In the genomic region with DNA sequence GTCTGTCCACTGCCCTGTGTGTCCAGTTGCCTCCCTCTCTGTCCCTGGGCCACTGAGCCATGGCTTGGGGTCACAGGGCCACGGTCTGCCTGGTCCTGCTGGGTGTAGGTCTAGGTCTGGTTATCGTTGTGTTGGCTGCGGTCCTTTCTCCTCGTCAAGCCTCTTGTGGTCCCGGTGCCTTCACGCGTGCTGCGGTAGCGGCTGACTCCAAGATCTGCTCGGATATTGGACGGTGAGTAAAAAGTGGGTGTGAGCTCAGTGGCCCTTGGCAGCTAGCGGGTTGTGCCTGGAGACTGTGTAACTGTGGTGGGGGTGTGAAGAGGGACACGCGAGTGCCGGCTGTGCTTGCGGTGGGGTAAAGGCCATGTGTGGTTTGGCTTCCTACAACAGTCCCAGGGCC, we compare ENCODE assay signal across 8 mouse cellular contexts. TPM values are rescaled to one million over a fixed set of nuclear protein-coding genes. Genes with fewer than 3 reads are reported as not detected.
DNase-seq lines count a peak whose midpoint lies in the region; ATAC-seq and TF ChIP-seq lines count a peak whose summit lies in the region.

No protein-coding gene starts in this region.

- peak; percentile 97 for DNase-seq in heart, adult 11 months
- no peak for DNase-seq in heart, adult 8-10 months (ENCODE audit: low spot score)
- no peak for DNase-seq in embryonic facial prominence, embryonic 10.5 days (ENCODE audit: low spot score)
- DNase-seq in hindbrain, postnatal 0 days (ENCODE audit: low spot score): no peak
- DNase-seq in liver, postnatal 0 days: no peak
- peak; percentile 33 for DNase-seq in thymus, postnatal 14 days
- DNase-seq in midbrain, embryonic 11.5 days (ENCODE audit: low spot score, missing footprints): no peak
- DNase-seq in midbrain, postnatal 0 days (ENCODE audit: low spot score): no peak

- WGBS in embryonic facial prominence, embryonic 10.5 days: 84% methylated on average over 16 of the region's 16 CpGs
- 60% methylated on average over 16 of the region's 16 CpGs for WGBS in hindbrain, postnatal 0 days
- WGBS in liver, postnatal 0 days (ENCODE audit: insufficient replicate concordance): 54% methylated on average over 16 of the region's 16 CpGs
- WGBS in midbrain, embryonic 11.5 days: 85% methylated on average over 16 of the region's 16 CpGs
- 80% methylated on average over 16 of the region's 16 CpGs for WGBS in midbrain, postnatal 0 days

- peaks cover 22% of the 10 kb centered on the region for H3K4me1 ChIP-seq in embryonic facial prominence, embryonic 10.5 days
- H3K4me1 ChIP-seq in hindbrain, postnatal 0 days (ENCODE audit: insufficient read depth, low read length): peaks cover 9% of the 10 kb centered on the region; the same call in 1 of the 2 replicates
- peaks cover 6% of the 10 kb centered on the region; the same call in 1 of the 2 replicates for H3K4me1 ChIP-seq in liver, postnatal 0 days (ENCODE audit: insufficient read depth)
- H3K4me1 ChIP-seq in midbrain, embryonic 11.5 days (ENCODE audit: control insufficient read depth, insufficient read depth, low read length): 0 out of 2 replicates have a peak, but pooled peaks cover 2% of the 10 kb centered on the region
- H3K4me1 ChIP-seq in midbrain, postnatal 0 days (ENCODE audit: insufficient read depth, low read length): 0 out of 2 replicates have a peak, but pooled peaks cover 4% of the 10 kb centered on the region

- no peaks in the 10 kb centered on the region for H3K36me3 ChIP-seq in embryonic facial prominence, embryonic 10.5 days (replicated peaks)
- H3K36me3 ChIP-seq in hindbrain, postnatal 0 days (ENCODE audit: insufficient read depth, low read length): no peaks in the 10 kb centered on the region
- no peaks in the 10 kb centered on the region for H3K36me3 ChIP-seq in liver, postnatal 0 days (replicated peaks; ENCODE audit: insufficient read depth, low read length)
- H3K36me3 ChIP-seq in midbrain, embryonic 11.5 days (ENCODE audit: control insufficient read depth, insufficient read depth, low read length): no peaks in the 10 kb centered on the region
- H3K36me3 ChIP-seq in midbrain, postnatal 0 days (ENCODE audit: insufficient read depth, low read length): no peaks in the 10 kb centered on the region

- peaks cover 13% of the 10 kb centered on the region for H3K27me3 ChIP-seq in embryonic facial prominence, embryonic 10.5 days (replicated peaks; ENCODE audit: low read depth, poor library complexity, severe bottlenecking)
- H3K27me3 ChIP-seq in hindbrain, postnatal 0 days (ENCODE audit: insufficient read depth, low read length): no peaks in the 10 kb centered on the region
- H3K27me3 ChIP-seq in liver, postnatal 0 days (ENCODE audit: insufficient read depth, low read length): no peaks in the 10 kb centered on the region
- H3K27me3 ChIP-seq in midbrain, embryonic 11.5 days (ENCODE audit: control insufficient read depth, insufficient read depth, low read length): no peaks in the 10 kb centered on the region; the same call in 1 of the 2 replicates
- no peaks in the 10 kb centered on the region for H3K27me3 ChIP-seq in midbrain, postnatal 0 days (ENCODE audit: insufficient read depth, low read length)

- H3K9ac ChIP-seq in hindbrain, postnatal 0 days (replicated peaks; ENCODE audit: low read length): no peak overlapping the region
- H3K9ac ChIP-seq in liver, postnatal 0 days (replicated peaks): no peak overlapping the region
- no peak overlapping the region for H3K9ac ChIP-seq in midbrain, embryonic 11.5 days (ENCODE audit: low read length)
- no peak overlapping the region for H3K9ac ChIP-seq in midbrain, postnatal 0 days (replicated peaks; ENCODE audit: low read length, poor library complexity, severe bottlenecking)

- 0 out of 2 replicates have a peak overlapping the region, but pooled peaks have one; percentile 8 for H3K4me3 ChIP-seq in embryonic facial prominence, embryonic 10.5 days
- H3K4me3 ChIP-seq in hindbrain, postnatal 0 days (ENCODE audit: low read length): no peak overlapping the region
- H3K4me3 ChIP-seq in liver, postnatal 0 days (ENCODE audit: low read depth, low read length): peak overlapping the region; percentile 3; the same call in 1 of the 2 replicates
- no peak overlapping the region for H3K4me3 ChIP-seq in midbrain, embryonic 11.5 days (ENCODE audit: low read depth, low read length)
- no peak overlapping the region for H3K4me3 ChIP-seq in midbrain, postnatal 0 days (ENCODE audit: low read depth, low read length)

- H3K4me2 ChIP-seq in hindbrain, postnatal 0 days (ENCODE audit: low read depth, low read length): peak overlapping the region; percentile 16; the same call in 1 of the 2 replicates
- H3K4me2 ChIP-seq in liver, postnatal 0 days (ENCODE audit: low read depth, low read length): peak overlapping the region; percentile 27
- H3K4me2 ChIP-seq in midbrain, embryonic 11.5 days: no peak overlapping the region
- no peak overlapping the region for H3K4me2 ChIP-seq in midbrain, postnatal 0 days (ENCODE audit: low read depth, low read length, poor library complexity, severe bottlenecking)

- TF ChIP-seq CTCF in hindbrain, postnatal 0 days (IDR thresholded peaks at IDR 0.05; ENCODE audit: low read depth): no peak
- no peak for TF ChIP-seq CTCF in liver, postnatal 0 days (IDR thresholded peaks at IDR 0.05; ENCODE audit: low read depth)
- no peak for TF ChIP-seq CTCF in midbrain, postnatal 0 days (IDR thresholded peaks at IDR 0.05)

- no peak for TF ChIP-seq EP300 in liver, postnatal 0 days (IDR thresholded peaks at IDR 0.05; ENCODE audit: low read depth)

- no peak for ATAC-seq in hindbrain, postnatal 0 days
- no peak for ATAC-seq in liver, postnatal 0 days
- ATAC-seq in midbrain, embryonic 11.5 days (ENCODE audit: low FRiP score): no peak
- ATAC-seq in midbrain, postnatal 0 days (ENCODE audit: low FRiP score): no peak

- H3K27ac ChIP-seq in embryonic facial prominence, embryonic 10.5 days (replicated peaks): peak overlapping the region; percentile 60
- peak overlapping the region; percentile 2; the same call in 1 of the 2 replicates for H3K27ac ChIP-seq in hindbrain, postnatal 0 days
- H3K27ac ChIP-seq in liver, postnatal 0 days (ENCODE audit: low read depth): peak overlapping the region; percentile 26; the same call in 1 of the 2 replicates
- no peak overlapping the region for H3K27ac ChIP-seq in midbrain, embryonic 11.5 days (ENCODE audit: low read depth, low read length)
- no peak overlapping the region for H3K27ac ChIP-seq in midbrain, postnatal 0 days (ENCODE audit: low read depth, low read length)

- H3K9me3 ChIP-seq in embryonic facial prominence, embryonic 10.5 days: no peaks in the 10 kb centered on the region
- H3K9me3 ChIP-seq in hindbrain, postnatal 0 days (ENCODE audit: low read length): no peaks in the 10 kb centered on the region
- H3K9me3 ChIP-seq in liver, postnatal 0 days (ENCODE audit: low read length): no peaks in the 10 kb centered on the region
- no peaks in the 10 kb centered on the region for H3K9me3 ChIP-seq in midbrain, embryonic 11.5 days (ENCODE audit: control insufficient read depth, low read length)
- no peaks in the 10 kb centered on the region for H3K9me3 ChIP-seq in midbrain, postnatal 0 days (ENCODE audit: low read length)

RNA-seq across cellular contexts. Expression of a gene that starts 0.5 kb away (rescaled TPM):
- 1 to 10 TPM; 3.4 to 4.9 (median 4.9) TPM for total RNA-seq in heart, adult 8-10 months (2022)
- 0.75 and 0.77 TPM in 2 replicates for polyA plus RNA-seq in embryonic facial prominence, embryonic 10.5 days (2016; fragmentation: Nextera tagmentation; extraction: Ambion mirVana)
- 2.8 and 3.4 TPM in 2 replicates for total RNA-seq in hindbrain, postnatal 0 days (2014; rRNA removed)
- 2.3 TPM in 2 replicates for polyA plus RNA-seq in hindbrain, postnatal 0 days (2015; fragmentation: Nextera tagmentation; extraction: Ambion mirVana)
- 0.81 and 1.4 TPM in 2 replicates for polyA plus RNA-seq in liver, postnatal 0 days (2015; fragmentation: Nextera tagmentation; extraction: Ambion mirVana)
- polyA plus RNA-seq in midbrain, embryonic 11.5 days (2014; fragmentation: Nextera tagmentation; extraction: Ambion mirVana): 0.25 and 0.29 TPM in 2 replicates
- 5.8 and 9.1 TPM in 2 replicates for total RNA-seq in midbrain, postnatal 0 days (2014; rRNA removed)
- 1.3 and 2.4 TPM in 2 replicates for polyA plus RNA-seq in midbrain, postnatal 0 days (2015; fragmentation: Nextera tagmentation; extraction: Ambion mirVana)

RNA-seq across cellular contexts. Expression of a gene that starts 28.2 kb away (rescaled TPM):
- total RNA-seq in heart, adult 8-10 months (2022): not detected
- polyA plus RNA-seq in embryonic facial prominence, embryonic 10.5 days (2016; fragmentation: Nextera tagmentation; extraction: Ambion mirVana): 1.5 and 2.3 TPM in 2 replicates
- 3.2 and 7.6 TPM in 2 replicates for total RNA-seq in hindbrain, postnatal 0 days (2014; rRNA removed)
- 1.0 and 1.2 TPM in 2 replicates for polyA plus RNA-seq in hindbrain, postnatal 0 days (2015; fragmentation: Nextera tagmentation; extraction: Ambion mirVana)
- 27.4 and 28.6 TPM in 2 replicates for polyA plus RNA-seq in liver, postnatal 0 days (2015; fragmentation: Nextera tagmentation; extraction: Ambion mirVana)
- 1.5 and 2.1 TPM in 2 replicates for polyA plus RNA-seq in midbrain, embryonic 11.5 days (2014; fragmentation: Nextera tagmentation; extraction: Ambion mirVana)
- 1.4 and 5.4 TPM in 2 replicates for total RNA-seq in midbrain, postnatal 0 days (2014; rRNA removed)
- polyA plus RNA-seq in midbrain, postnatal 0 days (2015; fragmentation: Nextera tagmentation; extraction: Ambion mirVana): 1.0 and 2.0 TPM in 2 replicates

RNA-seq across cellular contexts. Expression of a gene that starts 29.5 kb away (rescaled TPM):
- 1 to 10 TPM in 2 of 4 experiments, under 1 TPM in 2; 0.79 to 1.6 (median 0.97) TPM for total RNA-seq in heart, adult 8-10 months (2022)
- 1.6 and 2.3 TPM in 2 replicates for polyA plus RNA-seq in embryonic facial prominence, embryonic 10.5 days (2016; fragmentation: Nextera tagmentation; extraction: Ambion mirVana)
- total RNA-seq in hindbrain, postnatal 0 days (2014; rRNA removed): 30.3 and 31.4 TPM in 2 replicates
- 26.0 and 26.4 TPM in 2 replicates for polyA plus RNA-seq in hindbrain, postnatal 0 days (2015; fragmentation: Nextera tagmentation; extraction: Ambion mirVana)
- 0.05 and 0.06 TPM in 2 replicates for polyA plus RNA-seq in liver, postnatal 0 days (2015; fragmentation: Nextera tagmentation; extraction: Ambion mirVana)
- polyA plus RNA-seq in midbrain, embryonic 11.5 days (2014; fragmentation: Nextera tagmentation; extraction: Ambion mirVana): 3.3 and 4.1 TPM in 2 replicates
- 41.4 and 44.2 TPM in 2 replicates for total RNA-seq in midbrain, postnatal 0 days (2014; rRNA removed)
- polyA plus RNA-seq in midbrain, postnatal 0 days (2015; fragmentation: Nextera tagmentation; extraction: Ambion mirVana): 37.5 and 39.5 TPM in 2 replicates

RNA-seq across cellular contexts. Expression of a gene that starts 54.2 kb away (rescaled TPM):
- total RNA-seq in heart, adult 8-10 months (2022): 1 to 10 TPM in 3 of 4 experiments, under 1 TPM in 1; 0.98 to 2.2 (median 1.7) TPM
- polyA plus RNA-seq in embryonic facial prominence, embryonic 10.5 days (2016; fragmentation: Nextera tagmentation; extraction: Ambion mirVana): 1.6 and 1.8 TPM in 2 replicates
- 14.4 and 14.9 TPM in 2 replicates for total RNA-seq in hindbrain, postnatal 0 days (2014; rRNA removed)
- polyA plus RNA-seq in hindbrain, postnatal 0 days (2015; fragmentation: Nextera tagmentation; extraction: Ambion mirVana): 11.2 and 11.4 TPM in 2 replicates
- 1.6 TPM in 2 replicates for polyA plus RNA-seq in liver, postnatal 0 days (2015; fragmentation: Nextera tagmentation; extraction: Ambion mirVana)
- 1.2 and 1.6 TPM in 2 replicates for polyA plus RNA-seq in midbrain, embryonic 11.5 days (2014; fragmentation: Nextera tagmentation; extraction: Ambion mirVana)
- 7.8 and 10.7 TPM in 2 replicates for total RNA-seq in midbrain, postnatal 0 days (2014; rRNA removed)
- polyA plus RNA-seq in midbrain, postnatal 0 days (2015; fragmentation: Nextera tagmentation; extraction: Ambion mirVana): 4.8 and 6.4 TPM in 2 replicates

Comparison
In these comparisons a context has a peak if more than half of its experiments do, and no peak if none do; other contexts are left out.
1. DNase-seq: peak in heart, adult 11 months (single experiment) and thymus, postnatal 14 days (single experiment); none in heart, adult 8-10 months (single experiment), embryonic facial prominence, embryonic 10.5 days (single experiment), hindbrain, postnatal 0 days (single experiment), liver, postnatal 0 days (single experiment), midbrain, embryonic 11.5 days (single experiment) and midbrain, postnatal 0 days (single experiment).
2. H3K27ac ChIP-seq: peak in embryonic facial prominence, embryonic 10.5 days (single experiment), hindbrain, postnatal 0 days (single experiment) and liver, postnatal 0 days (single experiment); none in midbrain, embryonic 11.5 days (single experiment) and midbrain, postnatal 0 days (single experiment).
3. H3K4me3 ChIP-seq: peak in embryonic facial prominence, embryonic 10.5 days (single experiment) and liver, postnatal 0 days (single experiment); none in hindbrain, postnatal 0 days (single experiment), midbrain, embryonic 11.5 days (single experiment) and midbrain, postnatal 0 days (single experiment).
4. H3K4me2 ChIP-seq: peak in hindbrain, postnatal 0 days (single experiment) and liver, postnatal 0 days (single experiment); none in midbrain, embryonic 11.5 days (single experiment) and midbrain, postnatal 0 days (single experiment).